Mouse (Mus musculus) liver (tissue): ENCODE data around the gene Mex3a.
A peak's percentile ranks its signal among the peaks of the same experiment; 100 is the strongest.
"Not testable (repeated sequence)": the region's sequence is repeated elsewhere in the genome, so short reads cannot be mapped to it uniquely, and the experiment has no call there.

ENCODE experiments used
- DNase-seq: peaks from one replicate; pipeline ENCODE4 v3.0.0-alpha.2; 2020; ENCODE audit warnings: mixed read lengths

Mex3a gene

GRCm38 (mm10) chr3:88571856-88572255 is 39.7 kb downstream of the Mex3a start:
- DNase-seq: no peak

- DNase-seq: no peak
These were observed 40.6 kb downstream of the Mex3a start for GRCm38 (mm10) chr3:88572835-88573234.

GRCm38 (mm10) chr3:88573810-88574209 is 41.6 kb downstream of the Mex3a start:
- no peak for DNase-seq

- no peak for DNase-seq
These were observed 43.3 kb downstream of the Mex3a start, which contains the start of gene Ssr2 for GRCm38 (mm10) chr3:88575540-88575939. Gene Ssr2 (plus strand): TSS chr3:88575876.

GRCm38 (mm10) chr3:88577846-88578245 is 45.7 kb downstream of the Mex3a start:
- DNase-seq: not testable (repeated sequence)

GRCm38 (mm10) chr3:88578498-88579424 is 46.6 kb downstream of the Mex3a start:
- DNase-seq: no peak

GRCm38 (mm10) chr3:88579454-88580117 is 47.4 kb downstream of the Mex3a start:
- DNase-seq: peak; percentile 82

- DNase-seq: no peak
These were observed 53.6 kb downstream of the Mex3a start for GRCm38 (mm10) chr3:88585769-88586168.

- no peak for DNase-seq
These were observed 54.4 kb downstream of the Mex3a start for GRCm38 (mm10) chr3:88586640-88587039.

- DNase-seq: no peak
These were observed 58.1 kb downstream of the Mex3a start for GRCm38 (mm10) chr3:88590246-88590645.
